Mouse (Mus musculus): ENCODE data around the gene Rpl27a.

Gene Rpl27a

DNA sequence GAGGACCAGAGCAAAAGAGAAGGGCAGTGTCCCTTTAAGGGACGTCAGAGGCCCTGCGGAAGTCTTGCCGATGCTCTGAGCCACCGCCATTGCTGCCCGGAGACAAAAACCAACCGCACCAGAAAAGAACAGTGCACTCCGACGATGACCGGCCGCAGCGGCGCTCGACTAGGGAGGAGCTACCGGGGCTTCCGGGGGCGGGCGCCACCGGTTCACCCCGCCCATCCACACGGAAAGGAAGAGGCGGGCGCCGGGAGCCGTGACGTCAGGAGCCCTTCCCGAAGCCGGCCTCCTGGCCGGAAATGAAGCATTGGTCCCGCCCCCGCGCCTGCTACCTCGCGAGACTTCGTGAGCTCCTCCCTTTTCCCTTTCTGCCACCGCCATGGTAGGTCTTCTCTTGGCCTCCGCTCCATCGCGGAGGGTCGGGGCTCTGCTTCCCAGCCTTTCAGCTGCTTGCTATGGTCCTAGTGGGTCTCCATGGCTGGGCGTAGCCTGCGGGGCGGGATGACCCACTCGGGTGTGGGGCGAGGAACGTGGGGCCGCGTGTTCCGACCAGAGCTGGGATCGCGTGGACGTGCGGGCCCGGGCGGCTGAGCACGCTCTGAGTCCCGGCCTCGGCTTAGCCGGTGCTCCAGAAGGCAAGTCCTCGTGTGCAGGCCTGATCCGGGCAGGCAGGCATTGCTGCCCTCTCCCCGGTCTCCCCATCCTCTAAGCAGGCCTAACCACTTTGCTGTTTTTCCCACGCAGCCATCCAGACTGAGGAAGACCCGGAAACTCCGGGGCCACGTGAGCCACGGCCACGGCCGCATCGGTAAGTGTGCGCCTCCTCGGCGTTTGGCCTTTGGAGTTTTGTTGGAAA is at the start of gene Rpl27a:
Rpl27a (plus strand) TSS at position 310 of the 859 bp plus-strand sequence.
- peak; percentile 98 for DNase-seq (ENCODE audit: low spot score)

DNA sequence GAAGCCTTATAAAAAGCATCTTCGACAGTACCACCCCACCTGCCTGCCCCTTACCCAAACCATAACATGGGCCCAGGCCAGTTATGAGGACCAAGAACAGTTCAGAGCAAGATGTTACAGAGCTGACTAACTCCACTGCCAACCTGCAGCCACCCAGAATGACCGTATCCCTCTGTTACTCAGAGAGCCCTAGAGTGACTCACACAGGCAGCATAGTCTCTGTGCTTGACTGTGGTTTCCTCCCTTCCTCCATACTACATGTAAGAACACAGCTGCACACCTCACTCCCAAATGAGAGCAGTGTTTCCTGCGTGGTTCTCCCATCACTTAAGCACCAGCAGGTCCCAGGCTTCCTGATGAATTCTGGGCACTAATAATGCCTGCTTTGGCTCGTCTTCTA is 48.2 kb upstream of the Rpl27a start:
- no peak for DNase-seq (ENCODE audit: low spot score)

- no peak for DNase-seq (ENCODE audit: low spot score)
These were observed 41.0 kb upstream of the Rpl27a start for GRCm38 (mm10) chr7:109477926-109478325.

- no peak for DNase-seq (ENCODE audit: low spot score)
These were observed 38.2 kb upstream of the Rpl27a start for GRCm38 (mm10) chr7:109480765-109481197.

DNA sequence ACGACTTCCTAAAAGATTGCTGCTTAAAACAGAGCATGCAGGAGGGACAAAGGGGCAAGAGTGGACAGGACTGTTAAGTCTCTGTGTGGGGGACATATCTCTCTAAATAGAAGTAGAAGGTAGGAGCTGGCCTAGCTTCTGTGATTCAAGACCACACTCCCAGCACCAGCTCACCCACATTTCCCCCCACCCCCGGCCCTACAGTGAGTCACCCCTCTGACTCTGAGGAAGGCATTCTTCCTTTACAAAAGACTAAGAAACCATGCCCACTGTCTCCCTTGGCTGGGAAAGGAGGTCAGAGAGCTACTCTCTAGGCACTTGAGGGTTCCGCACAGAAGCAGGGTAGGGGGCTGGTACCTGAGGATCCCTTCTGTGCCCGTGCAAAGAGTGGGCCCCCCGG is 34.7 kb upstream of the Rpl27a start:
- DNase-seq (ENCODE audit: low spot score), result no peak

DNA sequence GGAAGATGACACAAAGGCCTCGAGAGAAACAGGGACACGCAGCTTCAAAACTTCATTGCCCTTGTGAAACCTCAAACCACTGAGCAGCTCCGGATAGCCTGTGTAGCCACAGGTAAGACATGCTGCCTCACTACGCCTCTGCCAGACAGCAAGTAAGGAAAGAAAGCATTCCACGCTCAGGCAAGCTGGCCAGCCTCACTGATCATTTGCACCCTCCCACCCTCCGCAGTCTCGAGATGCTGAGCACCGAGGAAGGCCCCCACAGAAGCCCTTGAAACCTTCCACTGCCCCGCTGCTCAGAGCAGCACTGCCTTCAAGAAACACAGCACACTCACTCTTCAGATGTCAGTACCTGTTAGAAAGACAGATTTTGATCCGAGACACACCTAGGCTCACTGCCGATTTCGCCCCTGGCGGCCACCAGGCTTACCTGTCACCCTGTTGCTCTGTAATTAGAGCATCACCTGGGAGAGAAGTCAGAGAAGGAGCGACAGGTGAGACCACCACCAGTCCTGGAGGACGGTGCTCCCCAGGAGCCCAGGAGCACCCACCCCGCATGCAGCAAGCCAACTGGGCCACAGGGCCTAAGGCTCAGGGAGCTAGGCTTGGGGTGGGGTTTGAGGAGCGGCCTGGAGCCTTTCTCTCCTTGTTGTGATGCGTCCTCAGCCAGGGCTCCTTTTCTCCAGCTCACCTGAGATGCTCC is 26.2 kb upstream of the Rpl27a start:
- no peak for DNase-seq (ENCODE audit: low spot score)

DNA sequence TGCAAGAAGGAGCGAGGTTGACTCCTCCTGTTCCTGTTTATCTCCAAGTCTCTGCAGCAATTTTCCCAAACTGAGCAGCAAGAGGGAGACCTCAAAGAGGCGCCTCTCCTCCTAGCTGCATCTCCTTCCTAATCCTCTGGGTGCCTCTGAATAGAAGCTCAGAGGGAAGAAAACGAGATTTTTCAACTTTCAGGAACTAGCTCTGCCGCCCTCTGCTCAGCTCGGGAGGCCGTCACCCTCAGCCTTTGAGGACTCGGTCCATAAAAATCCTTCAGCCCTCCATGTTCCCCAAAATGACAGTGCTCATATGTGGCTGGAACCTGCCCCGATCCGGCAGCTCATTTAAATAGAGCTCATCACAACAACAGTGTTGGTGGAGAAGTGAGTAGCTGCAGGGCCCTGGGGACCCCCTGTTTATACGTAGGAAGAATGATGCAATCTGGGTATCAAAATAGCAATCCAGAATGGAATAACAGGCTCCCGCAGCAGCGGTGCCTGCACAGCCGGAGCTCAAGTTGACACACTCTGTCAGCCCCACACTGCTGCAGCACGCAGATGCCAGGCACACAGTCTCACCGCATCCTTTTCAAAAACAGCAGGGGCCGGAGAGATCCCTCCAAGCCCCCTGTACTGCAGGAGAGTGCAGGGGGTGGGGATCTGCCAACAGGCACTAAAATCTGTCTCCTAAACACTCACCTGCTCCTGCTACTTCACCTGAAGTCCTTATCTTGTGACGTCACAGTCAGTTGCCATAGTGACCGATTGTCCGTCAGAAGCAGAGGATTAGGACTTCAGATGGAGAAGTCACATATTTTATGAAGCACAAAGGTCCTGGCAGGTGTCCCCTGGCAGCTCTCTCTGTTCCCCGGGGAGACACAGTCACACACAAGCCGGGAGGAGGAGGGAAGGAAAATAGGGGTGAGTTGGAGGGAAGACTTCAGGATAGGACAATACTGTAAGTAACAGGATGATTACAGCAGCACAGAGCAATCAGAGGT is 25.3 kb upstream of the Rpl27a start:
- no peak for DNase-seq (ENCODE audit: low spot score)

GRCm38 (mm10) chr7:109497507-109497906 is 21.4 kb upstream of the Rpl27a start:
- no peak for DNase-seq (ENCODE audit: low spot score)

DNA sequence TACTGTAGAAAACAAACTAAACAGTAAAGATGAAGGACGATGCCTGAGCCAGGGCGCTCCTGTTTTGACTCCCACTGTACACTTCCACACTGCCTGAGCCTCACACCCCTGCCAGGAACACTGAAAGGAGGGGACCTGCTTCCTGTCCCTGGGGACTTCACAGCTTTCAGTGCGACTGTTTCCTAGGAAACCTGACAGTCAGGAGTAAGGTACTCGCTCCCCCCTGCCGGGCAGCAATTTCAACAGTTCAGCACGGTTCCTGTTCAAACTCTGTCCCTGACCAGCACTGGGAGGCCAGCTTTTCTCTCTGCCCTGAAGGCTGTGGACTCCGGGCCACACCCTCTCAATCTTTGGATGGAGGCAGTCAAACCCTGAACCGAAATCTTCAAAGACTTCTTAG is 11.8 kb upstream of the Rpl27a start:
- no peak for DNase-seq (ENCODE audit: low spot score)

DNA sequence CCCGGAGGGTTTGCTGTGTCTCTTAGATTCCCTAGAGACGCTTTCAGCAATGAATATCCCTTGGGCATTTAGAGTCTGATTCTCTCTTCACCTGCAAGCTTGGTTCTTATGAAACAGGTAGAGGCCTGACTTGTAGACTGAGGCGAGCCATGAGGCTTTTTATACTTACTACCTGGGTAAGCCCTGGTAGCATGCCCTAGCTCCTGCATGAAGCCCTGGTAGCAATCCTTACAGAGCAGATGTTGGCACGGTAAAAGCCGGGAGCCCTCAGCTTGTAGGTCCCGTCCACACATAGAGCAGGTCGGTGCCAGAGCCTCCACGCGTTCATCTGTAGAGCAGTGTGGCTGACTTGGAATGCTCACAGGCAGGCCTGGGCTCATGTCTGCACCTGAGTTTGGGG is 11.4 kb upstream of the Rpl27a start:
- DNase-seq (ENCODE audit: low spot score), result no peak

DNA sequence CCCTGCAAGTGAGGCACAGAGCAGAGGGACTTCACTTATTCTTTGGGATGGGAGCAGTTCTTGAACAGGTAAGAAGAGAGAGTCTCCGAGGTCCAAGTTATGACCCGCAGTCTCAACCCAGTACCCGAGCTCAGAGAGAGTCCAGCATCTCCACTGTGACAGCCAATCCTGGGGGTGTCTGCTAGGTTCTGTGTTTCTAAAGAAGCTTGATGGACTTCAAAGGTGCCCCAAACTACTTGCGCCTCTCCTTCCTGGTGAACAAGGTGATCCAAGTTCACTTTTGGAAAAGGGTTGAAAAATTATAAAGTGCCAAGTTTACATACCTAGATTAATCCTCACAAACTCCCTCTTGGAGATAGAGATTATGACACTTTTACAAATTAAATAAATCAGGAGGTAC is 10.9 kb upstream of the Rpl27a start, which contains the start of gene Trim66:
Trim66 (minus strand) TSS at position 101 of the 400 bp plus-strand sequence.
- DNase-seq (ENCODE audit: low spot score), result no peak

- no peak for DNase-seq (ENCODE audit: low spot score)
These were observed 8.1 kb upstream of the Rpl27a start for GRCm38 (mm10) chr7:109510799-109511198.

- DNase-seq (ENCODE audit: low spot score), result no peak
These were observed 7.1 kb upstream of the Rpl27a start for GRCm38 (mm10) chr7:109511838-109512237.

GRCm38 (mm10) chr7:109516500-109516899 is 2.4 kb upstream of the Rpl27a start:
- DNase-seq (ENCODE audit: low spot score), result no peak

DNA sequence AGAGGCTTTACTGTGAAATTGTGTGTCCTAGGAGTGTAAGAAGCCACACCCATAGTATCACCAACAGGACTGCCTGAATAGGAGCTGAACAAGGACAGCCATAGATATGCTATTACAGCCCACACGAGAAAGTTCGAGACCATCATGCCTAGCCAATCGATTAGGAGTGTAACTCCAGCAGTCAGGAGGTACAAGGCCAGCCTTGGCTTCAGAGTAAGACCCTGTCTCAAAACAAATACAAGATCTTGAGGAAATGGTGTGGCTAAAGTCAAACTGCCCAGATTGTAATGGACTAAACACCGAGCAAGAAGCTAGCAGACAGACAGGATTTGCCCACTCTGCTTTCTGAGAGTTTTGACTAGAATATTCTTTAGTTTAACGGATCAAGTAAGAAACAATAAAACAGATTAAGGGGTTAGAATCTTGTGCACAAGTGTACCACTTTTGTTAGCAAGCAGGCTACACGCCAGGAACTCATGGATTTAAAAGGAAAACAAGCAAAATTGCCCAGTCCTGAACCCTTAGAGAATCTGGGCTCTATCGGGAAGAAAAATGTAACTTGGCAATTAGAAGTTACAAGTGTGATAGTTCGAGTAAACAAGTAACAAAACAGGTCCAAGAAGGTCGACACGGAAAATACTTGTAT is 788 bp upstream of the Rpl27a start:
- DNase-seq (ENCODE audit: low spot score), result no peak

DNA sequence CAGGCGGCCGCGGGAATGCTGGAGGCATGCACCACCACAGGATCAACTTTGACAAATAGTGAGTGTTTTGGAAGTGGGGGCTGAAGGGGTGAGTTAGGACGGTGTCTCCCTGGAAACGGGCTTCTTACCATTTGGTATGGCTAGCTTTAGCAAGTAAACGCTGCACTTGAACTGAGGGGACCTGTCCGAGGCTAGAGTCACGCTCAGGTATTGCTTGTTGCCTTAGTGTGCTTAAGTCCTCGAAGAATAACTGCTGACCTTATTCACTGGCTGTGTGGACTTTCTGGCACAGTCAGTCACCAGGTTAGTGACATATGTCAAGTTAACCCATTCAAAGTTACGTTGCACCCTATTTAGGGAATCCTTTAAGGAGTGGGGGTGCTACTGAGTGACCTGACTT is 989 bp downstream of the Rpl27a start:
- DNase-seq (ENCODE audit: low spot score), result no peak

DNA sequence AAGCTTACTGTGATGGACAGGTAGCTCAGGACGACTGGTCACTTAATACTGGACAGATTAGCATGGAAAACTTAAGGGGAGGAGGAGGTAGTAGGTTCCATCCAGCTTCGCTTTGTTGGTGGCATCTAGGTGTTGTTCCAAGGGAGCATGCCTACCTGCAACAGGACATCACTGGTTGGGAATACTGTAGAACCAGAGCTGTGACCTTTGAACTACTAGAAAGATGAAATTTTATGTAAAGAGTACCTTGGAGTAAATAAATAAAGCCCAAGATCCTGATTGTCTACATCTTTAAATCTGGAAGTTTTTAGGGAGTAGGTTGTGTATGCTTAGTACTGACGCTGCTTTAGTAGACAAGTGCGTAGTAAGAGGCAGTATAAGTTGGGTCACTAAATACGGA is 3.1 kb downstream of the Rpl27a start:
- DNase-seq (ENCODE audit: low spot score), result no peak

DNA sequence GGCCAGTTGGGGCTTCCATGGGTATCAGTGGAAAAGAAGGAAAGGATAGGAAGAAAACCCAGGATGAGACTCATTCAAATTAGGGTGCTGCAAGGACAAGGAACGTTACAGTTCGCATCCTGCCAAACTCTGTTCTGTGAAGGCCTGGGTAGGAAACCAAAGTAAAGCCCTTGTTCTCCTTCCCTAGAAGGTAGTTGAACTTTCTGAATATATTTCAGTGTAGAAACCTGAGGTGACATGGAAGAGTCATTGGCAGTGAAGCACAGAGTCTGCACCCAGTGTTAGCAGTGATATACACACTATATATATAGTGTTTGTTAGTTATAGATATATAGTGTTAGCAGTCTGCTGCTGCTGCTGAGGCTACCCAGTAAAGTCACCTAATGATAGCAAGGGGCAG is 4.4 kb downstream of the Rpl27a start:
- no peak for DNase-seq (ENCODE audit: low spot score)

DNA sequence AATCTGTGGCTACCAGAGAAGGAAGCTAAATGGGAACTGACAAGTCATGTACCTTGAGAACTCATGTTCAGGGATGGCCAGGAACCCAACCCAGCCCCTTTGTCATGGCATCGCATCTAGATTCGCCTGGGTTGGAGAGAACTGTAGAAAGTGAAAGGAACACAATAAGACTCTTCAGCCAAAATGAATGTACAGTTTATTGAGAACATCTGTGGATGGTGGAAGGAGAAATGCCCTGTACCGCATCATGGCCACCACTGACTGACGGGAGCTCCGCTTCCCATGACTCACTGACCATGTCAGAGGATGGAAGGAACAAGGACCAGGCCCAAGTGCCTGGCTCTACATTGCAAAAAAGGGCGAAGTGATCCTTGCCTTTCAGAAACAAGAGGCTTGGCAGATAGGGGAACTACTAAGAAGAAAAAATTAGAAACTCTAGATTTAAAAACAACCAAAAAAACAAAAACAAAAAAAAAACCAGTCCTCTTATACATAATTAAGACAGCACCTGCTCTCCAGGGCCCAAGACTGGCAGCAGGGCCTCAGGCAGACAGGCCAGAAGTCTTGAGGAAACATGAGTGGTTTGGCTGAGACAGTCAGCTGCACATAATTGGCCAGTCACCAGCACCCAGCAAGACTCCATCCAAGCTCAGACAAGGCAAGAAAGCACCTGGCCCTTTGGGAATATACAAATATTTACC is 4.9 kb downstream of the Rpl27a start:
- DNase-seq (ENCODE audit: low spot score), result no peak

- DNase-seq (ENCODE audit: low spot score), result no peak
These were observed 5.4 kb downstream of the Rpl27a start for GRCm38 (mm10) chr7:109524442-109524744.

GRCm38 (mm10) chr7:109524763-109525162 is 5.8 kb downstream of the Rpl27a start:
- DNase-seq (ENCODE audit: low spot score), result no peak
